Mouse (Mus musculus) stomach, embryonic 15.5 days (tissue): Measurements from ENCODE around the gene Trappc6b. TPM values are rescaled to one million over a fixed set of nuclear protein-coding genes. Genes with fewer than 3 reads are reported as not detected.

ENCODE experiments used
- ATAC-seq: fragments of 200-750 bp; cut with Nextera tagmentation; 2 replicates; pipeline ENCODE4 v1.8.0; 2017; ENCODE audit warnings: low read depth, moderate number of reproducible peaks, moderate TSS enrichment; ENCODE audit not compliant: insufficient read depth, low FRiP score
- H3K27ac ChIP-seq: fragments of 300-500 bp; sonication (generic); 2 replicates; pipeline ENCODE4 v1.5.1; 2015; ENCODE audit warnings: mild to moderate bottlenecking, inconsistent platforms
- H3K27me3 ChIP-seq: fragments of 300-500 bp; sonication (generic); replicated peaks from 2 replicates; pipeline ENCODE4 v1.6.1; 2015; ENCODE audit warnings: inconsistent platforms
- H3K36me3 ChIP-seq: fragments of 300-500 bp; sonication (generic); 2 replicates; pipeline ENCODE4 v1.6.1; 2015; ENCODE audit warnings: inconsistent platforms
- H3K4me1 ChIP-seq: fragments of 300-500 bp; sonication (generic); 2 replicates; pipeline ENCODE4 v1.6.1; 2015; ENCODE audit warnings: inconsistent platforms
- H3K4me2 ChIP-seq: fragments of 300-500 bp; sonication (generic); 2 replicates; pipeline ENCODE4 v1.6.1; 2015; ENCODE audit warnings: mild to moderate bottlenecking, inconsistent platforms
- H3K4me3 ChIP-seq: fragments of 300-500 bp; sonication (generic); replicated peaks from 2 replicates; pipeline ENCODE4 v1.5.1; 2015; ENCODE audit warnings: inconsistent platforms
- H3K9ac ChIP-seq: fragments of 300-500 bp; sonication (generic); 2 replicates; pipeline ENCODE4 v1.6.1; 2015; ENCODE audit warnings: inconsistent platforms
- H3K9me3 ChIP-seq: fragments of 300-500 bp; sonication (generic); 2 replicates; pipeline ENCODE4 v1.6.1; 2016; ENCODE audit warnings: inconsistent platforms
- WGBS: fragments of 180-500 bp; shearing (Covaris S2); methylation state at CpG from one replicate; pipeline ENCODE4 v1.1.7; 2015; 5-methylcytosine and 5-hydroxymethylcytosine counted together
- polyA plus RNA-seq: library from polyadenylated mRNA; unstranded; fragments of >200 nt; fragmentation: Nextera tagmentation; extraction: Ambion mirVana; gene quantifications from 2 replicates; pipeline ENCODE4 v1.2.1, GENCODE M21; 2015

Gene Trappc6b
- polyA plus RNA-seq, 1 experiment from 2014 or later = 92.2 TPM

DNA sequence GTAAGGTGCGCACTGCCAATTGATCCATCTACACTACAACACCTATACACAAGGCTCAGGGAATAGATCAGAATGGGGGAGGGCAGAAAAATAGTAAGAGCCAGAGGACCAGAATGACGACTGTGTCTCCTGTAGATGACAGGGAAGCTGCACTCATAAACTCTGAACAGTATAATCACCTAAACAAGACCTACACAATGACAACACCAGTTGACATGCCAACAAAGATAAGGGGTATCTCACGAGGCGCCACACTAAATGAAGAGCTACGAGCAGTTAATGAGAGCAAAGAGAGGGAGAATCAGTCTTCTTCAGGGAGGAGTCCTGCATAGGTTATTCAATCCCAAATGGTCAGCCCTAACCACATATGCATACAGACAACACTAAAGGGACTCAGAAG, 8.1 kb downstream of the Trappc6b start:
- Histone ChIP-seq H3K4me2 (no peak overlapping the region), H3K4me1 (no peaks in the 10 kb centered on the region), H3K27ac (no peak overlapping the region), H3K9ac (no peak overlapping the region), H3K36me3 (0 out of 2 replicates have a peak, but pooled peaks cover 3% of the 10 kb centered on the region), H3K4me3 (no peak overlapping the region), H3K9me3 (no peaks in the 10 kb centered on the region), H3K27me3 (no peaks in the 10 kb centered on the region)
- WGBS = 76% methylated on average over 5 of the region's 5 CpGs
- no peak for ATAC-seq

DNA sequence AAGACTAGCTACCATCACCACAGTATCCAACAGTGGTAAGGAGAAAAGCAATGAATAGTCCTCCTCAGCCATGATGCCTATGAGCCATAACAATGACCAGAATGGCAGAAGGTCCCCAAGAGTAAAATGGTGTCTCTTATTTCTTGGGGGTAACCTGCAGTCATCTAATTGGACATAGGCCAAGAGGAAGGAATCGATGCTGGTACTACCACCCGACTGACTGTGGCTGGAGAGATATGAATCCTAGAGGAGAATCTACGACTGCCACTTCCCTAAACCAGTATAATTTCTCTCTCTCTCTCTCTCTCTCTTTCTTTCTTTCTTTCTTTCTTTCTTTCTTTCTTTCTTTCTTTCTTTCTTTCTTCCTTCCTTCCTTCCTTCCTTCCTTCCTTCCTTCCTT, 8.8 kb downstream of the Trappc6b start:
- no peaks in the 10 kb centered on the region for H3K9me3 ChIP-seq
- no peak for ATAC-seq
- no peaks in the 10 kb centered on the region for H3K4me1 ChIP-seq
- 79% methylated on average over 3 of the region's 3 CpGs for WGBS
- H3K9ac ChIP-seq = no peak overlapping the region
- H3K4me3 ChIP-seq = no peak overlapping the region
- H3K27me3 ChIP-seq = no peaks in the 10 kb centered on the region
- no peak overlapping the region for H3K4me2 ChIP-seq
- H3K36me3 ChIP-seq = 0 out of 2 replicates have a peak, but pooled peaks cover 3% of the 10 kb centered on the region
- no peak overlapping the region for H3K27ac ChIP-seq

DNA sequence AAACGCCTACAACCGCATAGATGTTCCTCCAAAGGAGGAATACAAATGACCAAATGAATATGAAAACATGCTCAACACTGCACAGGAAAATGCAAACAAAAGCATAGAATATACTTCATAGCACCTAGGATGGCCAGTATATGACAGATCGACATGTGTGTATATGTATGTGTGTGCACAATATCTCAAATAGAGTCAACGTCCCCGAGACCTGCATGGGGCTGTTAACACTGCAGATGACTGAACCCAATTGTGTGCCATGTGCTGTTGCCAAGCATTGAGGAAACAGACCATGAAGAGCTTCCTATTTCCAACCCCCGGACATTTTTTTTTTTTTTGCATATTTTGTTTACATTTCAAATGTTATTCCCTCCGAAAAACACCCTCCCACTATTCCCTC, 20.4 kb downstream of the Trappc6b start:
- Histone ChIP-seq H3K9ac (no peak overlapping the region), H3K4me1 (no peaks in the 10 kb centered on the region), H3K27ac (peak overlapping the region; percentile 80; the same call in 1 of the 2 replicates), H3K9me3 (no peaks in the 10 kb centered on the region), H3K27me3 (no peaks in the 10 kb centered on the region), H3K4me3 (no peak overlapping the region), H3K4me2 (no peak overlapping the region), H3K36me3 (peaks cover 22% of the 10 kb centered on the region)
- 0 out of 2 replicates have a peak, but pooled peaks have one; percentile 29 for ATAC-seq
- 30% methylated on average over 7 of the region's 7 CpGs for WGBS

DNA sequence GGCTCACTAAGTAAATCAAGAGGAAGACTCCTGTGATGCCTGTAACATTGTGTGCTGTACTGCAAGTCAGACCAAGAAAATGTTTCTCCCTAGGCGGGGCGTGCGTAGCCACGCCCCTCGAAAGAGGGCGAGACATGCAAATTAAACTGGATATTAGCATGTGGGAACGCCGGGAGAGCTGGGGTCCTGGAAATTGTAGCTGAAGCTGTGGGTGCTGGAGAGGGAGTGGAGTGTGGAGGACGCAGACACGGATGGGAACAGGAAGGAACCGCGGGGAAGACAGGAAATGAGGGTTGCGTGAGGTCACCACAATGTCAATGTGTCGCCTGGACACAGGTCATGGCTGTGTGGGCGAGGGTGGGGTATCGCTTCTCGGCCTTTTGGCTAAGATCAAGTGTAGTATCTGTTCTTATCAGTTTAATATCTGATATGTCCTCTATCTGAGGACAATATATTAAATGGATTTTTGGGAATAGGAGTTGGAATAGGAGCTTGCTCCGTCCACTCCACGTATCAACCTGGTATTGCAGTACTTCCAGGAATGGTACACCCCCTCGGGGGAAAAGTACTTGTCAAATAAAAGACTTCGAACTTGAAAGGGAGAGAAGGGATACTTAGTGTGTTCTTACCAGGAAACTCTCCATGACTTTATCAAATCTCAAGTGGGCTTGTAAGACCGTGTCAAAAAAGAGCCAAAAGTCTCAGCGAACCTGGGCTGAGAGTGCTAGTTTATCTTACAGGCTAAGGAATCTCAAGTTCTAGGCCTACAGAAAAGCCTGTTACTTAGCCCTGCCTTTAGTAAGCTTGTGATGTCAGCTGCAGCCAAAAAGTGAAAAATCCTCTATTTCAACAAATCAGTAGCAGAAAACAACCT, 21.1 kb downstream of the Trappc6b start:
- Histone ChIP-seq H3K27ac (peak overlapping the region; percentile 80), H3K4me2 (peak overlapping the region; percentile 28), H3K4me3 (no peak overlapping the region), H3K9me3 (no peaks in the 10 kb centered on the region), H3K4me1 (no peaks in the 10 kb centered on the region), H3K9ac (no peak overlapping the region), H3K36me3 (peaks cover 19% of the 10 kb centered on the region), H3K27me3 (no peaks in the 10 kb centered on the region)
- WGBS = 10% methylated on average over 23 of the region's 23 CpGs
- ATAC-seq = peak; percentile 86

DNA sequence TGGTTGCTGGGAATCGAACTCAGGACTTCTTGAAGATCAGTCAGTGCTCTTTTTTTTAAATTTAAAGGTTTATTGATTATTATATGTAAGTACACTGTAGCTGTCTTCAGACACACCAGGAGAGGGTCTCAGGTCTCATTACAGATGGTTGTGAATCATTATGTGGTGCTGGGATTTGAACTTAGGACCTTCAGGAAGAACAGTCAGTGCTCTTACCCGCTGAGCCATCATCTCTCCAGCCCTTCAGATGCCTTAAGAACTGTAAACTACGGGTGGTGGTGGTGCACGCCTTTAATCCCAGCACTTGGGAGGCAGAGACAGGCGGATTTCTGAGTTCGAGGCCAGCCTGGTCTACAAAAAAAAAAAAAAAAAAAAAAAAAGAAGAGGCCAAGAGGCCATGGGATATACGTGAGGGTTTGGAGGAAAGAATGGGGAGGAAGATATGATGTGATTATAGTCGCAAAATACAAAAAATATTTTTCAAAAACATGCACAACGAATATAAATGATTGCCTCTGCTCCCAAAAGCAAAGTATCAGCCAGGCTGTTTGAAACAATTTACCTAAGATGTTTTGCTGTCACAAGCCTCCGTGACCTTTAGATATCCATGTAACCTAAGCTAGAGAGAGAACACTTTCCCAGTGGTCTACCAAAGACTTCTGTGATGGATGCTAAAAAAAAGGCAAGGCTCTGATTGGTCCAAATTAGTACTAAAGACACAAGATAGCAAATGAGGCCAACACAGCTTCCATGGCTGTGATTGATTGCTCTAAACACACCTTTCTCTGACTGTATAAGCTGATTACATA, 21.9 kb downstream of the Trappc6b start:
- Histone ChIP-seq H3K4me2 (no peak overlapping the region), H3K4me1 (no peaks in the 10 kb centered on the region), H3K36me3 (peaks cover 18% of the 10 kb centered on the region), H3K27ac (peak overlapping the region; percentile 80), H3K27me3 (no peaks in the 10 kb centered on the region), H3K9me3 (no peaks in the 10 kb centered on the region), H3K9ac (no peak overlapping the region), H3K4me3 (no peak overlapping the region)
- 65% methylated on average over 10 of the region's 10 CpGs for WGBS
- no peak for ATAC-seq

DNA sequence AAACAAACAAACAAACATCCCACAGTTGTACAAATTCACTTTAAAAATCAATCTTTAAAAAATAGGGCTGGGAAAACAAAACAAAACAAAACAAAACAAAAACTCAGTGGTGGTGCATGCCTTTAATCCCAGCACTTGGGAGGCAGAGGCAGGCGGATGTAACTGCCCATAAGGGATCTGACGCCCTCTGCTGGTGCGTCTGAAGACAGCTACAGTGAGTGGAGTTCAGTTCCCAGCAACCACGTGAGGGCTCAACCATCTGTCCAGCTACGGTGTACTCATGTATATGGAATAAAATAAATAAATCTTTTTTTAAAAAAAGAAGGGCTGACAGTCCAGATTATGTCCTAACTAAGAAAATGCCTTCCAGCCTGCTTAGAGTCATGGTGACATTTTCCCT, 29.2 kb downstream of the Trappc6b start:
- Histone ChIP-seq H3K4me2 (no peak overlapping the region), H3K4me1 (no peaks in the 10 kb centered on the region), H3K4me3 (no peak overlapping the region), H3K27me3 (no peaks in the 10 kb centered on the region), H3K27ac (no peak overlapping the region), H3K36me3 (no peaks in the 10 kb centered on the region; the same call in 1 of the 2 replicates), H3K9ac (no peak overlapping the region), H3K9me3 (no peaks in the 10 kb centered on the region)
- WGBS = 65% methylated on average over 5 of the region's 5 CpGs
- no peak; the same call in 1 of the 2 replicates for ATAC-seq

DNA sequence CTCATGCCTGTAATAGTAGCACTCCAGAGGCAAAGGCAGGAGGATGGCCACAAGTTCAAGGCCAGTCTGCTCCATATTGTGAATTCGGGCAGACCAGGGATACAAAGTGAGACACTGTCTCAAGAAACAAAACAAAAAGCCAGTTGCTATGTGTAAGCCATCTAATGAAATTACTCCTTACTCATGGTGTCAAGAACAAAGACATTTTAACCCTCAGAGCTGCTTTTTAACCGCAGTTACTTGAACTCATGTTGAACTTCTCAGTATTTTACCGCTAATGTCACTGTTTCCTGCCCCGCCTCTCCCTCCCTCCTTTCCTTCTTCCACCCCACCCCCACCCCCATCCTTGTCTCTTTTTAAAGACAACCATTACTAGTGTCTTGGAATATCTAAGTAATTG, 40.0 kb downstream of the Trappc6b start:
- H3K4me3 ChIP-seq = no peak overlapping the region
- H3K27me3 ChIP-seq = no peaks in the 10 kb centered on the region
- 84% methylated on average over 4 of the region's 4 CpGs for WGBS
- peaks cover 25% of the 10 kb centered on the region for H3K36me3 ChIP-seq
- H3K4me2 ChIP-seq = no peak overlapping the region
- no peak for ATAC-seq
- no peaks in the 10 kb centered on the region for H3K4me1 ChIP-seq
- H3K9ac ChIP-seq = no peak overlapping the region
- no peak overlapping the region for H3K27ac ChIP-seq
- no peaks in the 10 kb centered on the region for H3K9me3 ChIP-seq

DNA sequence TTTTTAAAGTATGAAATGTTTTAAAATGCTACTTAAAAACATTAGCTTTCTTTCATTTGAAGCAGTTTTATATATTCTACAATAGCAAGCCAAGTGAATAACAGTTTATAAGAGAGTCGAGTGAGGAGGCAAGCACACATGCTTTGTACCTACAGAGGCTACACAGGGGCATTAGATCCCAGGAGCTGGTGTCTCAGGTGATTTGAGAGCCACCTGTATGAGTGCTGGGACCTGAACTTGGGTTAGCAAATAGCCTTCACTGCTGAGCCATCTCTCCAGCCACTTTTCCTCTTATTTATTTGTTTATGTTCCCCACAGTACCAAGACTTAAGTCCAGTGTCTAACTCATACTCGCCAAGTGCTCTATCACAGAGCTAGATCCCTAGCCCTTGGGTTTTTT, 41.4 kb downstream of the Trappc6b start:
- Histone ChIP-seq H3K4me1 (no peaks in the 10 kb centered on the region), H3K9me3 (no peaks in the 10 kb centered on the region), H3K36me3 (peaks cover 22% of the 10 kb centered on the region), H3K4me3 (no peak overlapping the region), H3K27ac (no peak overlapping the region), H3K9ac (no peak overlapping the region), H3K27me3 (no peaks in the 10 kb centered on the region), H3K4me2 (no peak overlapping the region)
- no peak for ATAC-seq
- 86% methylated on average over 2 of the region's 2 CpGs for WGBS

DNA sequence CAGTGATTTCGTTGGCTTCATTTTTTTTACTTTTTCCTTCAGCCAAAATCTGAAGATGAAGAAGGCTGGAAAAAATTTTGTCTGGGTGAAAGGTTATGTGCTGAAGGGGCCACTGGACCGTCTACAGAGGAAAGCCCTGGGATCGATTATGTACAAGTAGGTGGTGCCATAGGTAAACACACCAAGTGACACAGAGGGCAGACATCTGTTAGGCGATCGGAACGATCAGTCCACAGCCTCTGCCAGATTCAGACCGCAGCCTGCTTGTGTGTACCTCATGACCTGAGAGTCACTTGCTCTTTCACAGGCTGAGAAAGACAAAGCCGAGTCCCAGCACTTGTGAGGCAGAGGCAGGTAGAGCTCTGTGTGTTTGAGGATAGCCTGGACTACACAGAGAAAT, 43.3 kb downstream of the Trappc6b start:
- H3K9ac ChIP-seq = no peak overlapping the region
- no peaks in the 10 kb centered on the region for H3K27me3 ChIP-seq
- H3K4me2 ChIP-seq = no peak overlapping the region
- no peak for ATAC-seq
- no peaks in the 10 kb centered on the region for H3K4me1 ChIP-seq
- H3K4me3 ChIP-seq = no peak overlapping the region
- H3K36me3 ChIP-seq = peaks cover 22% of the 10 kb centered on the region
- 78% methylated on average over 8 of the region's 8 CpGs for whole genome bisulfite sequencing
- no peak overlapping the region for H3K27ac ChIP-seq
- H3K9me3 ChIP-seq = no peaks in the 10 kb centered on the region

DNA sequence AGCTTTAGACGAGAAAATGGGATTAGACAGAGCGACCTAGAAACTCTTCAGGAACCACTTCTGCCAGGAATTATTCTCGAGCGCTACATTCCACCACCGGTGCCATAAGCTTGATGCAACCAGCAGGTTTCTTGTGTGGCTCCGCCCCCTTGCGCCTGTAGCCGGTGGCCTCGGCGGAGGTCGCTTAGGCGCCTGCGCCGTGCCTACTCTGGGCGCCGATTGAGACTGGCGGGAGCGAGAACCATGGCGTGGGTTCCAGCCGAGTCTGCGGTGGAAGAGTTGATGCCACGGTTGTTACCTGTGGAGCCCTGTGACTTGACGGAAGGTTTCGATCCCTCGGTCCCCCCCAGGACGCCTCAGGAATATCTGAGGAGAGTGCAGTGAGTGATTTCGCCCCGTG, 48.0 kb downstream of the Trappc6b start, which contains the start of gene Gemin2:
Gene Gemin2 (plus strand): TSS at position 160 of the 400 bp plus-strand sequence.
- H3K36me3 ChIP-seq = 0 out of 2 replicates have a peak, but pooled peaks cover 4% of the 10 kb centered on the region
- peak within 1 kb of the TSS; percentile 45 for H3K9ac ChIP-seq
- H3K9me3 ChIP-seq = no peaks in the 10 kb centered on the region
- peak within 1 kb of the TSS; percentile 76 for H3K4me3 ChIP-seq
- H3K4me2 ChIP-seq = peak within 1 kb of the TSS; percentile 85
- WGBS = under 1% methylated on average over 28 of the region's 28 CpGs
- H3K27ac ChIP-seq = peak within 1 kb of the TSS; percentile 85
- H3K27me3 ChIP-seq = no peaks in the 10 kb centered on the region
- peak; percentile 68 for ATAC-seq
- H3K4me1 ChIP-seq = peaks cover 10% of the 10 kb centered on the region; the same call in 1 of the 2 replicates

DNA sequence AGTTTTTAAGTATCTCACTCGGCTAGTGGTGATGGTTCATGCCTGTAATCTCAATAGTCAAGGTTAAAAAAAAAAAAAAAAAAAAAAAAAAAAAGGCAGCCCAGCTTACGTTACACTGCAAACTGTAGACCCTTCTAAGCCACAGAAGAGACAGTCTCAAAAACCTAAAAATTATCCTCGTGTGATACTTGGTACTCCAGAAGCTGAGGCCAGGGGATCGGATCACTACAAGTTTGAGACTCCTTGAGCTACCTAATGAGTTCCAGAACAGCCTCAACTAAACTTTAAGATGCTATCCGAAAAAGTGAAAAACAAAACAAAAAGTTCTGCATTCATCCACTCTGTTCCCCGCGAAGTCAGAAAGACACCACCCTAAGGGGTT, 48.6 kb downstream of the Trappc6b start:
- peaks cover 10% of the 10 kb centered on the region; the same call in 1 of the 2 replicates for H3K4me1 ChIP-seq

More for the DNA sequence above, 48.6 kb downstream of the Trappc6b start:
- no peak for ATAC-seq
- Histone ChIP-seq H3K9ac (peak overlapping the region; percentile 45), H3K9me3 (no peaks in the 10 kb centered on the region), H3K27me3 (no peaks in the 10 kb centered on the region), H3K4me2 (peak overlapping the region; percentile 85), H3K36me3 (no peaks in the 10 kb centered on the region), H3K4me3 (peak overlapping the region; percentile 76), H3K27ac (peak overlapping the region; percentile 85)
- WGBS = 2% methylated on average over 7 of the region's 7 CpGs
